Mouse (Mus musculus) central nervous system, embryonic 18 days (tissue): ENCODE data around the gene Timp4. TPM values are rescaled to one million over a fixed set of nuclear protein-coding genes. Genes with fewer than 3 reads are reported as not detected.

Experiments
- polyA plus RNA-seq: library from polyadenylated mRNA; depleted of rRNA; stranded (reverse); fragments of >200 nt; gene quantifications from 2 replicates; pipeline ENCODE4 v1.2.3, GENCODE M21; 2012; rRNA removed

Gene Timp4
- 5.8 and 7.3 TPM in 2 replicates for polyA plus RNA-seq

DNA sequence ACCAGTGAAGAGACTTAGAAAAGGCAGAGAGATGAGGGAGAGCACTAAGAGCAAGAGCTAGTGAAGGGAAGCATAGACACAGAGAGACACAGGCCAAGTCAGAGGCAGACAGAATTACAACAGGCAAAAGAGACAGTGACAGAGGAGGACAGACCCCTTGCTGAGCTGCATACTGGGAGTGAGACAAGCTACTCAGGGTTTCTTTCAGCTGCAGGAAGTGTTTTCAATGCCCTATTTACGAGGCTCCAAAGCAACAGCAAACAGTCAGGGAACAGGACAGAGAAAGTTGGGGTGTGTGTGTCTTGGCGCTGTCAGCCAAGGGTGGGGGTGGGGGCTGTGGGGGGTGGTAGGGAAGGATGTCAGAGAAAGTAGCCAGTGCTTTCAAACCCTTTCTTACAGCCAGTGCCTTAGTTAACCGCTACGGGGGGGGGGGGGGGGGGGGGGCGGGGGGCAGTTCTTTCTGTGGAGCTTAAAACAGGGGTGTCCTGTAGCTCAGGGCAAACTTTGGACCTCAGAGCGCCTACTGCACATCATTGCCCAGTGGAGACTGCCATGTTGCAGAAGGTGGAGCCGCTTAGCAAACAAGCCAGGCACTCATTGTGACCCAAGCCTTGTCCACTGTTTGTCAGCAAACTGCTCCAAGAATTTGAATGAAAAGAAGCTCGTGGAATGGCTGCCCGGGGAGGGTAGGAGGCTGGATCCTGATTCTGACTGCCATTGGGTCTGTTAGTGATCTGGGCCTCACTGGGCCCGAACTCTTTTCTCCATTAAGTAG, at the start of gene Timp4:
TSS of gene Timp4 (minus strand) at position 107 of the 775 bp plus-strand sequence.

DNA sequence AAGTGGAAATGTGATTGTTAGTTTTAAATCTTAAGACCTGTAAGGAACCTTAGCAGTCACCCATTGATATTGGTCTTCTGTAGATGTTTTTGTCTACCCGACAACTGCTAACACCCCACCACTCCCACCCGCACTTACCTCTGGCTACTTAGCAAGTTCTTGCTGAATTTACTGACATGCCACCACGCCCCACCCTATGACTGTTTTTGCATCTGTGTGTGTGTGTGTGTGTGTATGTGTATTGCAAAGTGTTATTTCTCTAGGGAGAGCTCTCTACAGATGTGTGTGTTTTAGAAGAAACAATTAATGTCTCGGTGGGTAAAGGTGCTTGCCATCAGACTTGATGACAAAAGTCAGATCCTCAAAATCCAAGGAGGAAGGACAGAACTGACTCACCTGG, 25.0 kb downstream of the Timp4 start, which contains the start of gene Gm17482:
TSS of gene Gm17482 (plus strand) at position 301 of the 400 bp plus-strand sequence.

Other genes with a start within 250 kb of the Timp4 start
- gene Tamm41, start 214.3 kb downstream of the Timp4 start, polyA plus RNA-seq = 35.7 and 40.3 TPM in 2 replicates
- gene Syn2, start 117.3 kb downstream of the Timp4 start, polyA plus RNA-seq = 106 and 111 TPM in 2 replicates
- not detected in 2 replicates for gene Gm17482, start 24.9 kb downstream of the Timp4 start, polyA plus RNA-seq
- gene Pparg, start 108.7 kb upstream of the Timp4 start, polyA plus RNA-seq = 0.52 TPM in 2 replicates